Mouse (Mus musculus) CH12.LX (cell line): Measurements from ENCODE around the gene Sec24c. TPM values are rescaled to one million over a fixed set of nuclear protein-coding genes. Genes with fewer than 3 reads are reported as not detected.

Experiments used
- DNase-seq: peaks from one replicate; pipeline ENCODE4 v3.0.0-alpha.2; 2013; ENCODE audit errors: extremely low read depth
- H3K27ac ChIP-seq: 2 replicates; pipeline ENCODE4 v1.5.1; 2012; ENCODE audit warnings: low read depth, mild to moderate bottlenecking, control low read depth, moderate library complexity; ENCODE audit not compliant: insufficient read depth
- H3K27me3 ChIP-seq: replicated peaks from 2 replicates; pipeline ENCODE3; 2012; ENCODE audit warnings: inconsistent platforms
- H3K36me3 ChIP-seq, 2 experiments: replicated peaks in 1 of 2; 2 replicates each; pipeline versions ENCODE3 to v1.6.1; 2012; ENCODE audit warnings: inconsistent platforms in 1 of 2, low read length in 1 of 2, mild to moderate bottlenecking in 1 of 2, mixed read lengths in 1 of 2, moderate library complexity in 1 of 2; ENCODE audit not compliant: control insufficient read depth in 1 of 2, insufficient read depth in 1 of 2
- H3K4me1 ChIP-seq, 2 experiments: 2 replicates each; pipeline ENCODE4 v1.6.1; 2012; ENCODE audit warnings: inconsistent platforms in 1 of 2, moderate library complexity in 1 of 2; ENCODE audit not compliant: insufficient read depth in 2 of 2, control insufficient read depth in 1 of 2
- H3K4me2 ChIP-seq: 2 replicates; pipeline ENCODE4 v1.6.1; 2012; ENCODE audit warnings: low read depth, mild to moderate bottlenecking, control low read depth; ENCODE audit not compliant: poor library complexity, insufficient read depth, severe bottlenecking
- H3K4me3 ChIP-seq, 3 experiments: fragments of 150-350 bp in 1 of 3; sonication (generic) in 1 of 3; replicated peaks in 1 of 3; 2 replicates each; pipeline versions ENCODE3 to v1.5.1; 2011 to 2012; ENCODE audit warnings: low read depth in 2 of 3, low read length in 2 of 3, mild to moderate bottlenecking in 2 of 3, moderate library complexity in 2 of 3, control low read depth in 1 of 3, improper control_type of control experiment in 1 of 3, inconsistent platforms in 1 of 3, mixed read lengths in 1 of 3; ENCODE audit not compliant: poor library complexity in 1 of 3
- H3K79me2 ChIP-seq: replicated peaks from 2 replicates; pipeline ENCODE4 v1.6.1; 2012; ENCODE audit warnings: mild to moderate bottlenecking, moderate library complexity; ENCODE audit not compliant: control insufficient read depth, poor library complexity, insufficient read depth, severe bottlenecking; ENCODE audit errors: extremely low read depth
- H3K9ac ChIP-seq: 2 replicates; pipeline ENCODE4 v1.6.1; 2012; ENCODE audit warnings: low read depth, mild to moderate bottlenecking, control low read depth, moderate library complexity; ENCODE audit not compliant: insufficient read depth
- H3K9me3 ChIP-seq: replicated peaks from 2 replicates; pipeline ENCODE3; 2012; ENCODE audit warnings: low read length, inconsistent platforms, mixed read lengths
- BHLHE40 ChIP-seq: IDR thresholded peaks from 2 replicates; pipeline ENCODE4 v1.6.1; 2011; ENCODE audit warnings: mild to moderate bottlenecking, low read depth, low read length, improper control_type of control experiment
- CHD1 ChIP-seq: IDR thresholded peaks from 2 replicates; pipeline ENCODE4 v1.6.1; 2012; ENCODE audit warnings: low read depth, low read length, improper control_type of control experiment, inconsistent platforms
- CHD2 ChIP-seq: IDR thresholded peaks from 2 replicates; pipeline ENCODE4 v1.6.1; 2011; ENCODE audit warnings: low read length, improper control_type of control experiment
- CTCF ChIP-seq, 2 experiments: IDR thresholded peaks in 1 of 2; conservative IDR thresholded peaks in 1 of 2; 2 replicates each; pipeline ENCODE4 v1.5.1; 2011 to 2012; ENCODE audit warnings: low read depth in 2 of 2, low read length in 2 of 2, improper control_type of control experiment in 1 of 2, inconsistent platforms in 1 of 2, mild to moderate bottlenecking in 1 of 2, moderate library complexity in 1 of 2
- E2F4 ChIP-seq: IDR thresholded peaks from 2 replicates; pipeline ENCODE4 v1.6.1; 2011; ENCODE audit warnings: low read depth, low read length, improper control_type of control experiment; ENCODE audit not compliant: insufficient replicate concordance
- ELF1 ChIP-seq: IDR thresholded peaks from 2 replicates; pipeline ENCODE4 v1.6.1; 2014; ENCODE audit warnings: low read depth, mild to moderate bottlenecking, inconsistent platforms, low read length, improper control_type of control experiment
- EP300 ChIP-seq: IDR thresholded peaks from 2 replicates; pipeline ENCODE4 v1.6.1; 2011; ENCODE audit warnings: low read length, improper control_type of control experiment
- JUN ChIP-seq: IDR thresholded peaks from 2 replicates; pipeline ENCODE4 v1.6.1; 2011; ENCODE audit warnings: low read depth, mild to moderate bottlenecking, low read length, improper control_type of control experiment, moderate library complexity; ENCODE audit not compliant: insufficient read depth
- KAT2A ChIP-seq: IDR thresholded peaks from 2 replicates; pipeline ENCODE4 v1.6.1; 2012; ENCODE audit warnings: low read length, improper control_type of control experiment, inconsistent platforms; ENCODE audit not compliant: insufficient replicate concordance
- MAFK ChIP-seq: IDR thresholded peaks from 2 replicates; pipeline ENCODE4 v1.6.1; 2011; ENCODE audit warnings: low read length, improper control_type of control experiment; ENCODE audit not compliant: insufficient replicate concordance
- MEF2A ChIP-seq: IDR thresholded peaks from 2 replicates; pipeline ENCODE4 v1.6.1; 2014; ENCODE audit warnings: low read depth, mild to moderate bottlenecking, inconsistent platforms, low read length, improper control_type of control experiment, borderline replicate concordance
- MXI1 ChIP-seq: IDR thresholded peaks from 2 replicates; pipeline ENCODE4 v1.6.1; 2011; ENCODE audit warnings: mild to moderate bottlenecking, low read depth, low read length, improper control_type of control experiment
- MYC ChIP-seq: IDR thresholded peaks from 2 replicates; pipeline ENCODE4 v1.6.1; 2011; ENCODE audit warnings: low read depth, mild to moderate bottlenecking, improper control_type of control experiment, low read length
- NRF1 ChIP-seq: IDR thresholded peaks from 2 replicates; pipeline ENCODE4 v1.6.1; 2014; ENCODE audit warnings: low read depth, mild to moderate bottlenecking, inconsistent platforms, low read length, improper control_type of control experiment, moderate library complexity
- PAX5 ChIP-seq: IDR thresholded peaks from 2 replicates; pipeline ENCODE4 v1.6.1; 2012; ENCODE audit warnings: low read length, inconsistent platforms, mixed read lengths
- POLR2AphosphoS2 ChIP-seq: IDR thresholded peaks from 2 replicates; pipeline ENCODE4 v1.6.1; 2011; ENCODE audit warnings: low read depth, low read length, improper control_type of control experiment
- RAD21 ChIP-seq: IDR thresholded peaks from 2 replicates; pipeline ENCODE4 v1.6.1; 2011; ENCODE audit warnings: low read depth, mild to moderate bottlenecking, low read length, improper control_type of control experiment, moderate library complexity
- RCOR1 ChIP-seq: conservative IDR thresholded peaks from 2 replicates; pipeline ENCODE4 v1.6.1; 2012; ENCODE audit warnings: low read depth, mild to moderate bottlenecking, inconsistent platforms, low read length, improper control_type of control experiment
- SIN3A ChIP-seq: IDR thresholded peaks from 2 replicates; pipeline ENCODE4 v1.6.1; 2012; ENCODE audit warnings: low read length, improper control_type of control experiment, inconsistent platforms
- SMC3 ChIP-seq: IDR thresholded peaks from 2 replicates; pipeline ENCODE4 v1.6.1; 2011; ENCODE audit warnings: low read depth, low read length, improper control_type of control experiment
- TBP ChIP-seq: conservative IDR thresholded peaks from 2 replicates; pipeline ENCODE4 v1.6.1; 2011; ENCODE audit warnings: low read depth, low read length, improper control_type of control experiment
- TCF12 ChIP-seq: IDR thresholded peaks from 2 replicates; pipeline ENCODE4 v1.6.1; 2014; ENCODE audit warnings: low read depth, mild to moderate bottlenecking, inconsistent platforms, low read length, improper control_type of control experiment
- UBTF ChIP-seq: IDR thresholded peaks from 2 replicates; pipeline ENCODE4 v1.6.1; 2012; ENCODE audit warnings: low read depth, mild to moderate bottlenecking, inconsistent platforms, low read length, improper control_type of control experiment, moderate library complexity
- USF1 ChIP-seq: IDR thresholded peaks from 2 replicates; pipeline ENCODE4 v1.6.1; 2014; ENCODE audit warnings: low read depth, mild to moderate bottlenecking, inconsistent platforms, low read length, improper control_type of control experiment
- USF2 ChIP-seq: conservative IDR thresholded peaks from 2 replicates; pipeline ENCODE4 v1.6.1; 2011; ENCODE audit warnings: low read depth, low read length, improper control_type of control experiment
- ZC3H11A ChIP-seq: IDR thresholded peaks from 2 replicates; pipeline ENCODE4 v1.6.1; 2012; ENCODE audit warnings: low read depth, mild to moderate bottlenecking, inconsistent platforms, low read length, improper control_type of control experiment
- ZNF384 ChIP-seq: IDR thresholded peaks from 2 replicates; pipeline ENCODE4 v1.6.1; 2012; ENCODE audit warnings: low read depth, low read length, improper control_type of control experiment, inconsistent platforms
- dilution Hi-C: fragments of 300-500 bp; cut with MboI; formaldehyde crosslinking; loops from 2 replicates; pipeline ENCODE4 v1.14.3; 2020; ENCODE audit warnings: low sequenced_read_pairs; ENCODE audit not compliant: extremely low pct_unique_long_range_greater_than_20kb, extremely low pct_ligation_motif_present
- in situ Hi-C: fragments of 300-500 bp; cut with MboI; formaldehyde crosslinking; loops from 3 replicates; pipeline ENCODE4 v1.14.3; 2019; ENCODE audit warnings: low sequenced_read_pairs, low pct_ligation_motif_present, low pct_unique_long_range_greater_than_20kb, mixed read lengths
- polyA plus RNA-seq: library from polyadenylated mRNA; unstranded; fragments of >175 nt; gene quantifications from 2 replicates; pipeline ENCODE4 v1.2.1, GENCODE M21; 2012; ENCODE audit warnings: low read depth; ENCODE audit not compliant: insufficient read length
- total RNA-seq, 2 experiments: library from RNA; depleted of rRNA; stranded (reverse); fragments of 300-350 nt in 1 of 2; fragments of >200 nt in 1 of 2; gene quantifications; 2 replicates each; pipeline ENCODE4 v1.2.3; 2012 to 2014

Gene Sec24c
- total and polyA plus RNA-seq, 3 experiments, result 51.2 to 122 (median 95.9) TPM

- peaks cover 21 to 66% of the 10 kb centered on the region in 2 experiments for H3K4me1 ChIP-seq
- no peaks in the 10 kb centered on the region for H3K9me3 ChIP-seq
- H3K4me2 ChIP-seq, result peak overlapping the region; percentile 90
- in situ Hi-C loops, result no loop called here
- H3K9ac ChIP-seq, result peak overlapping the region; percentile 79
- dilution Hi-C loops, result no loop called here
- DNase-seq, result no peak
- peaks cover 32 to 82% of the 10 kb centered on the region in 2 experiments for H3K36me3 ChIP-seq
- H3K79me2 ChIP-seq, result peaks cover 55% of the 10 kb centered on the region
- H3K27ac ChIP-seq, result peak overlapping the region; percentile 87
- peak overlapping the region; percentile 54 to 71 (median 65) for H3K4me3 ChIP-seq
- no peaks in the 10 kb centered on the region for H3K27me3 ChIP-seq
- no peak for TF ChIP-seq TBP
- no peak for TF ChIP-seq BHLHE40
- no peak for TF ChIP-seq E2F4
- TF ChIP-seq POLR2AphosphoS2, result no peak
- TF ChIP-seq ZNF384, result no peak
- TF ChIP-seq KAT2A, result no peak
- no peak for TF ChIP-seq UBTF
- TF ChIP-seq PAX5, result no peak
- TF ChIP-seq TCF12, result no peak
- no peak for TF ChIP-seq ZC3H11A
- no peak for TF ChIP-seq MYC
- no peak for TF ChIP-seq ELF1
- TF ChIP-seq SIN3A, result no peak
- no peak for TF ChIP-seq EP300
- no peak for TF ChIP-seq CTCF (conservative IDR thresholded peaks at IDR 0.05 in 1 of 2, IDR thresholded peaks at IDR 0.05 in 1 of 2; ENCODE audit: low read depth in 2 of 2, low read length in 2 of 2)
- TF ChIP-seq MXI1, result no peak
- no peak for TF ChIP-seq MAFK
- TF ChIP-seq MEF2A, result no peak
- TF ChIP-seq USF2, result no peak
- no peak for TF ChIP-seq CHD1
Observed at GRCm38 (mm10) chr14:20695761-20696520, 21.8 kb downstream of the Sec24c start.

GRCm38 (mm10) chr14:20696986-20697385 lies 22.9 kb downstream of the Sec24c start:
- in situ Hi-C loops, result no loop called here
- H3K27me3 ChIP-seq, result no peaks in the 10 kb centered on the region
- peak overlapping the region; percentile 79; the same call in 1 of the 2 replicates for H3K9ac ChIP-seq
- peaks cover 65% of the 10 kb centered on the region for H3K79me2 ChIP-seq
- peak overlapping the region; percentile 24; the same call in 1 of the 2 replicates for H3K27ac ChIP-seq
- no peak overlapping the region for H3K4me3 ChIP-seq
- no peak for TF ChIP-seq ZC3H11A
- no peak for TF ChIP-seq UBTF
- TF ChIP-seq SMC3, result peak; percentile 28
- no peak for TF ChIP-seq MXI1
- TF ChIP-seq CTCF (conservative IDR thresholded peaks at IDR 0.05 in 1 of 2, IDR thresholded peaks at IDR 0.05 in 1 of 2; ENCODE audit: low read depth in 2 of 2, low read length in 2 of 2), result peak in 1 of 2 experiments; percentile 61; a peak in 2 of 4 replicates
- TF ChIP-seq POLR2AphosphoS2, result no peak
- TF ChIP-seq RAD21, result peak; percentile 59
- TF ChIP-seq CHD2, result no peak
- TF ChIP-seq USF2, result no peak
- TF ChIP-seq JUN, result no peak
- no peak for TF ChIP-seq USF1
- TF ChIP-seq RCOR1, result no peak
- no peak for TF ChIP-seq SIN3A
- no peak for TF ChIP-seq TBP
- TF ChIP-seq NRF1, result no peak
- H3K4me2 ChIP-seq, result peak overlapping the region; percentile 90
- DNase-seq, result no peak
- H3K4me1 ChIP-seq, result peaks cover 21 to 67% of the 10 kb centered on the region in 2 experiments
- dilution Hi-C loops, result no loop called here
- H3K36me3 ChIP-seq, result peaks cover 21 to 72% of the 10 kb centered on the region in 2 experiments
- no peaks in the 10 kb centered on the region for H3K9me3 ChIP-seq
